Mouse (Mus musculus): ENCODE data around the gene Arhgef39. TPM values are rescaled to one million over a fixed set of nuclear protein-coding genes. Genes with fewer than 3 reads are reported as not detected.
A peak's percentile ranks its signal among the peaks of the same experiment; 100 is the strongest.

Arhgef39 gene
- polyA plus RNA-seq, 1 experiment, result 2.8 TPM

GRCm38 (mm10) chr4:43447251-43447650 is 52.2 kb downstream of the Arhgef39 start:
- DNase-seq, result peak in 1 of 2 experiments; percentile 22
- TF ChIP-seq CTCF (IDR thresholded peaks at IDR 0.05; ENCODE audit: borderline replicate concordance, insufficient read depth, low read depth, low read length) (no peak), POLR2A (IDR thresholded peaks at IDR 0.05; ENCODE audit: borderline replicate concordance, insufficient read depth, low read length) (no peak)
- 32% methylated on average over 13 of the region's 13 CpGs for WGBS
- Histone ChIP-seq H3K4me3 (replicated peaks; ENCODE audit: insufficient read depth, low read depth, low read length) (no peak overlapping the region), H3K4me1 (ENCODE audit: control insufficient read depth, insufficient read depth, low read length) (peaks cover 7% of the 10 kb centered on the region; the same call in 1 of the 2 replicates), H3K27me3 (ENCODE audit: control insufficient read depth, insufficient read depth, low read length) (no peaks in the 10 kb centered on the region), H3K27ac (ENCODE audit: insufficient read depth, low read length) (no peak overlapping the region)

Other genes starting within 250 kb of the Arhgef39 start
- 1.0 and 1.4 TPM in 2 replicates for gene Atp8b5, start 232.5 kb downstream of the Arhgef39 start, polyA plus RNA-seq (2012; rRNA removed)
- 63.0 and 65.8 TPM in 2 replicates for gene Rusc2, start 117.7 kb downstream of the Arhgef39 start, polyA plus RNA-seq (2012; rRNA removed)
- gene Fam166b, start 70.6 kb downstream of the Arhgef39 start, polyA plus RNA-seq (2012; rRNA removed), result 0.87 and 2.0 TPM in 2 replicates
- gene Tesk1, start 57.8 kb downstream of the Arhgef39 start, polyA plus RNA-seq (2012; rRNA removed), result 51.2 and 56.3 TPM in 2 replicates
- gene Cd72, start 45.1 kb downstream of the Arhgef39 start, polyA plus RNA-seq (2012; rRNA removed), result 0.74 and 0.84 TPM in 2 replicates
- gene Sit1, start 16.0 kb downstream of the Arhgef39 start, polyA plus RNA-seq (2012; rRNA removed), result not detected in 2 replicates
- gene Ccdc107, start 6.8 kb downstream of the Arhgef39 start, polyA plus RNA-seq (2012; rRNA removed), result 133 and 137 TPM in 2 replicates
- 15.8 and 17.7 TPM in 2 replicates for gene Car9, start 7.3 kb upstream of the Arhgef39 start, polyA plus RNA-seq (2012; rRNA removed)
- 18.0 and 21.1 TPM in 2 replicates for gene Tpm2, start 24.1 kb upstream of the Arhgef39 start, polyA plus RNA-seq (2012; rRNA removed)
- gene Creb3, start 62.6 kb upstream of the Arhgef39 start, polyA plus RNA-seq (2012; rRNA removed), result 70.4 and 71.2 TPM in 2 replicates
- 48.8 and 53.9 TPM in 2 replicates for gene Tln1, start 63.0 kb upstream of the Arhgef39 start, polyA plus RNA-seq (2012; rRNA removed)
- gene Rgp1, start 79.0 kb upstream of the Arhgef39 start, polyA plus RNA-seq (2012; rRNA removed), result 30.3 and 39.2 TPM in 2 replicates
- 79.8 and 80.0 TPM in 2 replicates for gene Gba2, start 79.2 kb upstream of the Arhgef39 start, polyA plus RNA-seq (2012; rRNA removed)
- gene Msmp, start 84.8 kb upstream of the Arhgef39 start, polyA plus RNA-seq (2012; rRNA removed), result not detected in 2 replicates
- 140 and 145 TPM in 2 replicates for gene Npr2, start 132.2 kb upstream of the Arhgef39 start, polyA plus RNA-seq (2012; rRNA removed)
- 3.8 and 5.7 TPM in 2 replicates for gene Spag8, start 153.9 kb upstream of the Arhgef39 start, polyA plus RNA-seq (2012; rRNA removed)
- 94.3 and 99.6 TPM in 2 replicates for gene Hint2, start 156.8 kb upstream of the Arhgef39 start, polyA plus RNA-seq (2012; rRNA removed)
- 21.2 and 21.8 TPM in 2 replicates for gene Tmem8b, start 169.3 kb upstream of the Arhgef39 start, polyA plus RNA-seq (2012; rRNA removed)
- 0.77 and 1.0 TPM in 2 replicates for gene Fam221b, start 169.4 kb upstream of the Arhgef39 start, polyA plus RNA-seq (2012; rRNA removed)
- gene Olfr70, start 201.1 kb upstream of the Arhgef39 start, polyA plus RNA-seq (2012; rRNA removed), result not detected in 2 replicates
- not detected in 2 replicates for gene Olfr71, start 210.6 kb upstream of the Arhgef39 start, polyA plus RNA-seq (2012; rRNA removed)
- gene Hrct1, start 227.5 kb upstream of the Arhgef39 start, polyA plus RNA-seq (2012; rRNA removed), result 1.6 and 1.9 TPM in 2 replicates
- 0.76 and 0.88 TPM in 2 replicates for gene Spaar, start 230.3 kb upstream of the Arhgef39 start, polyA plus RNA-seq (2012; rRNA removed)

All from cerebellum, adult 2 months (tissue).